Mouse (Mus musculus): ENCODE results near the gene Tenm3.

DNA sequence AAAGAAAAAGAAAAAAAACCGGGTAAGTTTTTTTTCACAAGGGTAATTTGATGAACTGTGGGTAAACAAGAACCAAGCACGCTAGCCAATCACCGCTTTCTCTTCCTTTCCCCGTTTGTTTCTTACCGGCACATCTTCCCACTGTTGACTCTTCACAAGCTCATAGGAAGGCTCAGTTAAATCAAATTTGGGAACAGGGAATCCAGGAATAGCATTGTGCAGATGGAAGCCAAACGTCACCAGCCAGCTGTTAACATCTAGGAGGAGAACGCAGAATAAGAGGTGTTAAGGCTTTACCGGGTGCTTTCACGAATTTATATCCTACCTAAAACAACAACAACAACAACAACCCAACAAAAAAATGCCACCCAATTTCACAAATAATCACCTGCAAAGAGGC, 611.9 kb downstream of the Tenm3 start:
- TF ChIP-seq CTCF (IDR thresholded peaks at IDR 0.05; ENCODE audit: low read depth) (no peak), EP300 (IDR thresholded peaks at IDR 0.05; ENCODE audit: low read depth) (no peak)
